Mouse (Mus musculus): ENCODE measurements around the gene Acot4.
"Not testable (repeated sequence)": the region's sequence is repeated elsewhere in the genome, so short reads cannot be mapped to it uniquely, and the experiment has no call there.

Gene Acot4

DNA sequence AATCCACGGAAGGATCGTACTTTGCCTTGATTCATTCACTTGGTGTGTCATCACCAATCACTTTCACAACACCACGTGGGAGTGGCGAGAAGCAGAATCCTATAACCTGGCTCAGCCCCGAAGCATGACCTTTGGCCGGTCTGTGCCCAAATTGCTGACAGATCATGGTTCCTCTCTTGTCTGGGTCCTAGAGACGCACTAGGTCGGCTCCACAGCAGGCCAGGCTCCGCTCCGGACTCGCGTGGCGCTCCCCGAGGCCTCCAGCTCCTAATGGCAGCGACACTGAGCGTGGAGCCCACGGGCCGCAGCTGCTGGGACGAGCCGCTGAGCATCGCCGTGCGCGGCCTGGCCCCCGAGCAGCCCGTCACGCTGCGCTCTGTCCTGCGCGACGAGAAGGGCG, at the start of gene Acot4:
Gene Acot4 (plus strand): TSS at position 139 of the 400 bp plus-strand sequence.
- DNase-seq: peak; percentile 27

GRCm38 (mm10) chr12:83988483-83988882, 49.7 kb upstream of the Acot4 start:
- no peak for DNase-seq

GRCm38 (mm10) chr12:83989378-83989777, 48.8 kb upstream of the Acot4 start:
- DNase-seq: no peak

GRCm38 (mm10) chr12:83997221-83997620, 41.0 kb upstream of the Acot4 start:
- DNase-seq: no peak

- no peak for DNase-seq
These were observed 39.7 kb upstream of the Acot4 start for GRCm38 (mm10) chr12:83998341-83999107.

- not testable (repeated sequence) for DNase-seq
These were observed 38.9 kb upstream of the Acot4 start for GRCm38 (mm10) chr12:83999237-83999636.

DNA sequence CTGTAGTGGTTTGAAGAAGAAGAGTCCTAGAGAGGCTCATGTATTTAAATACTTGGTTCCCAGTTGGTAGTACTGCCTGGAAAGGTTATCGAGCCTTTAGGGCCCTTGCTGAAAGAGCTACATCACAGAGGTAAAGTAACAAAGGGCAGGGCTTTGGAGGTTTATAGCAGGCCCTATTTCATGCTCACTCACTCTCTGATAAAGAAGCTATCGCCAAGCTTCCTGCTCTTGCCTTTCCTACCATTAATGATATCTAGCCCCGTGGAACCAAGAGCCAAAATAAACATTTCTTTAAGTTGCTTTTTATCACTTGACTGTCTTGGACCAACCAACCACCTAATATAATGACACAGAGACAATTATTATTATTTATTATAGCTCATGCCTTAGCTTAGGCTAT, 37.8 kb upstream of the Acot4 start:
- no peak for DNase-seq

GRCm38 (mm10) chr12:84003866-84004265, 34.3 kb upstream of the Acot4 start:
- no peak for DNase-seq

- DNase-seq: no peak
These were observed 29.9 kb upstream of the Acot4 start for GRCm38 (mm10) chr12:84008251-84008650.

DNA sequence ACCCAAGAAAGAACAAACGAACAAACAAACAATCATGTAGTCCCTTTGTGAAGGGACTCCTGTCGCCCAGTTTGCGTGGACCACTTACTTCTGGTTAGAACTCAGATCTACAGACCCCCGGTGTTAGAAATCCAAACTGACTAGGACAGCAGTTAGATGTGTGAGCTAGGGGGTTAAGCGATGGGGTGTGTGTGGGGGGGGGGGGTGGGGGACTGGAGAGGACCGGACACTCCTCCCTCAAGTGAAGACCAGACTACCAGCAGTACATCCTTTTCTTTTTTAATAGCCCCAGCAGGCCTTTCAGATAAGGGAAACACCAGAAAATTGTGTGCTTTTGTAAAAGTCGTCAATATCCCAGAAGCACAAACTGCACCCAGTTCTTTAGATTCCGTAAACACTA, 29.4 kb upstream of the Acot4 start:
- DNase-seq: no peak

- DNase-seq: peak; percentile 52
These were observed 28.8 kb upstream of the Acot4 start, which contains the start of gene Acot1 for GRCm38 (mm10) chr12:84009171-84009965. TSS of gene Acot1 (plus strand) at chr12:84009490.

DNA sequence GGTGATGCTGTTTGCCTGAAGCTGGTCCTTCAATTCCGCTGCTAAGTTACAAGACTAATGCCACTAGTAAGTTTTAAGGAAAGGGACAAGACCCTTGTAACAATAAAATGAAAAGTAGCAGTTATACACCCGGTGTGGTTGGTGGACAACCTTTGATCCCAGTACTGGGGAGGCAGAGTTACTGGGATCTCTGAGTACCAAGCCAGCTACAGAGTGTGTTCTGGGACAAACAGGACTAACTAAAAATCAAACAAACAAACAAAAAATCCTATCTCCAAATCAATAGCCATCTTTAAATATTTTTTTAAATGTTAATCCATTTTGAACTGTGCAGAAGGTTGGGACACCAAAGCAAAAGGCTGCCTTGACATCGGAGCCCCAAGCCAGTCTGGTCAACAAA, 28.0 kb upstream of the Acot4 start:
- no peak for DNase-seq

GRCm38 (mm10) chr12:84011251-84012040, 26.7 kb upstream of the Acot4 start:
- DNase-seq: peak; percentile 58

DNA sequence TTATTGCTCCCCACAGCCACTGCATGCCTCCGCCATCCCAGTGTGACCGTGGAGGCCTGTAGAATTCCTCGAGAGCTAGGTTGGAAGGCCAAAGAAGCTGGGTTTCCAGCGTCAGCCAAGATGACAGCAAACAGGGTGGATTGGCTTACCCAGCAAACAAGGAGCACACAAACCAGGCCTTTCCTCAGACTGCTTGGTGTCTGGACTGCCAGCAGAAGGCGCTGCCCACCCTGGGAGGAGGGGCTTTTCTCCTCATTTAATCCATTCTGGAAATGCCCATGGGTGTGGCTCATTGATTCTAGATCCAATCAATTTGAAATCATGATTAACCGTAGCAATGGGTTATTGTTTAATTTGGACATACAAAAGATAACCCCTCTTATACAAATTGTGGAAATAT, 25.0 kb upstream of the Acot4 start:
- DNase-seq: no peak

DNA sequence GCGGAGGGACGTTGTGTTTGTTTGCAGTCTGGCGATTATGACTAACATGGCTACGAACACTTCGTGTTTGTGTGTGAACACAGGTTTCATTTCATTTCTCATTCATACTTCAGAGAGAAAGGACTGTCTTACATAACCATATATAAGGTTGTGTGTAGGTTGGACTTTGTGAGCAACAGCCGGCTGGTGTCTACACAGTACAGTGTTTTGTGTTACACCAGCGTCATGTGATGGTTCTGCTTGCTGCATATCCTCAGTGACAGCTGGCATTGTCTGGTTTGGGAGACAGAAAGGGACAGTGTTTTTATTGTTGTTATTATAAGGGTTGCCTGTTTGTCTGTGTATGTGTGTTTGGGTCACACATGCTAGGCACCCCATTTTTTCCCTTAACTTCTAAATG, 24.5 kb upstream of the Acot4 start:
- peak; percentile 13 for DNase-seq

DNA sequence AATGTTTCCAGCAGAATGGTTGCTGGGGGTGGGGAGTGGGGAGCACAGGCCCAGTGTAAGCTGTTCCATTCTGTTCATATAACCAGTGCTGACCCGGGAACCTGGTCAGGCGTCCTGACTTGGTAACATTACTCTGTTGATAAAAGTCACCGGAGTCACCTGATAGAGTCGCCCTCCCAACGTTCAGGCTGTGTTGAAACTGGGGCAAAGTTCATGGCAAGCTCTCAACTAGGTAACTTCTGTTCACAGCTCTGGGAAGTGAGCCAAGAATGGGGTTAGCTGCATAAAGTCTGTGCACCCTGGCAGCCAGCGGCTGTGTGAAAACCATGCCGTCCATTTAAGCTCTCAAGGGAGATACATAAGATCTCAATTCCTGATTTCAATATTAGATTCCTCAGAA, 17.7 kb upstream of the Acot4 start:
- not testable (repeated sequence) for DNase-seq

DNA sequence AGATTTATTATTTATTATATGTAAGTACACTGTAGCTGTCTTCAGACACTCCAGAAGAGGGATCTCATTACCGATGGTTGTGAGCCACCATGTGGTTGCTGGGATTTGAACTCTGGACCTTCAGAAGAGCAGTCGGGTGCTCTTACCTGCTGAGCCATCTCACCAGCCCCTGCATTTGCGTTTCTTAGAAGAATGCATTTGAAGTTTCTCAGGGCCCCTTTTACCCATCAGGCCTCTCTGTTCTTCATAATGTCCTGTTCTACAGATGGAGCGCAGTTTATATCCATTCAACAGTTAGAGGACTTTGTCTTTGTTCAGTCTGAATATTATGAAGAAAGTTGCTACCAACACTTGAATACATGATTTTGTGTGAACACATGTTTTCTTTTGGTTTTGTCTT, 15.9 kb upstream of the Acot4 start:
- DNase-seq: not testable (repeated sequence)

DNA sequence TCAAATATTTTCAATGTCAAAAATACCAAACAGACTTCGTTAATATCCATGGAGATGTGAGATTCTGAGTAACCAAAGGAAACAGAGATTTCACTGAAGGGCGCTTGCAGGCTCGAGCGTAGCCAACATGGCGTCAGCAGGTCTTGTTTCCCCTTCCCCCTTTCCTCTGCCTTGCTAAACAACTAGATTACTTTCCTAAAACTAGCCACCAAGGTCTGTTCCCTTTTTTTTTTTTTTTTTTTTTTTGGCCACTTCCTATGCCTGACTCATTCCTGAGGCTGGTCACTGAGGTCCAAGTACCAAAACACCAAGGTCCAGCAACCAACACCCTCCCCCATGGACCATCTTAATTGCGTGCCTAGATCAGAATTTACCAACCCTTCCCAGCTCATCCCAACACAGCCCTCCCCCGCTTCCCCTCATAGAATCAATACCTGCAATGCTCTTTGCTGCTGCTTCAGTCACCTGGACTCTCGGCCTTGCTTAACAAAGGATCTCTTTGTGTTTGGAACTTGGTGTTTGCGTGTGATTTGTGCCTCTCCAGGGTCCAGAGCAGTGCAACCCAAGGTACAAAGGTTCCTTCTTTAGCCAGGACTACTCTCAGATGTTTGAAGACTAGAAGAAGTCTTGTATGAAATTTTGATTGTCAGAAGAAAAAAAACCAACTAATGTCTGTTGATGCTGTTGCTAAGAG, 15.0 kb upstream of the Acot4 start:
- no peak for DNase-seq

- no peak for DNase-seq
These were observed 12.3 kb upstream of the Acot4 start for GRCm38 (mm10) chr12:84025888-84026287.

- DNase-seq: not testable (repeated sequence)
These were observed 9.9 kb upstream of the Acot4 start for GRCm38 (mm10) chr12:84028328-84028727.

- not testable (repeated sequence) for DNase-seq
These were observed 9.1 kb upstream of the Acot4 start for GRCm38 (mm10) chr12:84029043-84029442.

- peak; percentile 70 for DNase-seq
These were observed 7.4 kb upstream of the Acot4 start for GRCm38 (mm10) chr12:84030659-84031332.
